8 mouse cellular contexts compared by ENCODE assay signal in the genomic region with DNA sequence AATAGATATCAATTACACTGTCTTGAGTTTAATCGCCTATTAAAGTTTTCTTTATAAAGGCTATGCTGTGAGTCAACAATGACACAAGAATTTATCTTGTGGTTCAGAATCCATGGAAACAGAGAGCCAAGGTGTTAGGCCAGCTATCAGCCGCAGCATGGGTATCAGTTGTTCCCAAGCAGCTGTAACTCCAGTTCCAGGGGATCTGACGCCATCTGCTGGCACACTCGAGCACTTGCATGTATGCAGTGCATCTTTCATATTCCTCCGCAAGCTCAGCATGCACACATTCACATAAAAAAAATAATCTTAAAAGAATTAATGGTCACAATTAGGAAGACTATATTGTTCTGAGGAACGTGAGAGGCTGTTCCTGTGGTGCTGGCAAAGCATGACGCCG. TPM values are rescaled to one million over a fixed set of nuclear protein-coding genes. Genes with fewer than 3 reads are reported as not detected.
DNase-seq lines count a peak whose midpoint lies in the region.

No protein-coding gene starts in this region.

- DNase-seq in gastrocnemius, postnatal 10 days, result peak; percentile 32
- DNase-seq in gastrocnemius, postnatal 4 days (ENCODE audit: low spot score in 2 of 2), result no peak
- peak; percentile 24 for DNase-seq in thymus, postnatal 4 days
- DNase-seq in thymus, postnatal 10 days (ENCODE audit: low spot score in 2 of 2), result no peak
- DNase-seq in embryo, embryonic 10 days (ENCODE audit: low spot score), result peak; percentile 78
- peak; percentile 32 to 53 for DNase-seq in layer of hippocampus, postnatal 10 days (ENCODE audit: low spot score in 2 of 2)
- peak; percentile 49 for DNase-seq in right cerebral cortex, postnatal 4 days
- DNase-seq in spleen, postnatal 4 days (ENCODE audit: low spot score in 2 of 2), result no peak

RNA-seq across cellular contexts. Expression of gene Kcnma1, which starts 45.5 kb away (rescaled TPM):
- 10 to 100 TPM; 30.1 to 33.2 TPM for total RNA-seq in gastrocnemius, postnatal 10 days (2021)
- total RNA-seq in gastrocnemius, postnatal 4 days (2021), result 10 to 100 TPM; 26.6 to 32.2 TPM
- 100 to 1,000 TPM; 119 to 120 TPM for total RNA-seq in layer of hippocampus, postnatal 10 days (2021)

Comparison
In these comparisons a context has a peak if more than half of its experiments do, and no peak if none do; other contexts are left out.
1. DNase-seq: peak in gastrocnemius, postnatal 10 days (single experiment), thymus, postnatal 4 days (single experiment), embryo, embryonic 10 days (single experiment), layer of hippocampus, postnatal 10 days (2 of 2) and right cerebral cortex, postnatal 4 days (single experiment); none in gastrocnemius, postnatal 4 days (0 of 2), thymus, postnatal 10 days (0 of 2) and spleen, postnatal 4 days (0 of 2).